Mouse (Mus musculus) forebrain, embryonic 15.5 days (tissue): ENCODE results near the gene Flt1. TPM values are rescaled to one million over a fixed set of nuclear protein-coding genes. Genes with fewer than 3 reads are reported as not detected.

Source experiments
- ATAC-seq: fragments of 200-750 bp; cut with Nextera tagmentation; replicated peaks from 2 replicates; pipeline ENCODE4 v1.8.0; 2017; ENCODE audit warnings: mild to moderate bottlenecking, moderate TSS enrichment, moderate library complexity
- H3K27ac ChIP-seq: fragments of 300-500 bp; sonication (generic); replicated peaks from 2 replicates; pipeline ENCODE4 v1.5.1; 2015; ENCODE audit warnings: mild to moderate bottlenecking, inconsistent platforms
- H3K27me3 ChIP-seq: fragments of 300-500 bp; sonication (generic); 2 replicates; pipeline ENCODE4 v1.6.1; 2015; ENCODE audit warnings: inconsistent platforms
- H3K36me3 ChIP-seq: fragments of 300-500 bp; sonication (generic); 2 replicates; pipeline ENCODE4 v1.6.1; 2015; ENCODE audit warnings: mild to moderate bottlenecking, inconsistent platforms
- H3K4me1 ChIP-seq: fragments of 300-500 bp; sonication (generic); 2 replicates; pipeline ENCODE4 v1.6.1; 2015; ENCODE audit warnings: inconsistent platforms
- H3K4me2 ChIP-seq: fragments of 300-500 bp; sonication (generic); replicated peaks from 2 replicates; pipeline ENCODE4 v1.6.1; 2015; ENCODE audit warnings: mild to moderate bottlenecking, inconsistent platforms
- H3K4me3 ChIP-seq: fragments of 300-500 bp; sonication (generic); 2 replicates; pipeline ENCODE4 v1.5.1; 2015; ENCODE audit warnings: mild to moderate bottlenecking, inconsistent platforms
- H3K9ac ChIP-seq: fragments of 300-500 bp; sonication (generic); replicated peaks from 2 replicates; pipeline ENCODE4 v1.6.1; 2015; ENCODE audit warnings: mild to moderate bottlenecking, inconsistent platforms
- H3K9me3 ChIP-seq: fragments of 300-500 bp; sonication (generic); 2 replicates; pipeline ENCODE4 v1.6.1; 2016; ENCODE audit warnings: inconsistent platforms
- WGBS: fragments of 180-500 bp; shearing (Covaris S2); methylation state at CpG from one replicate; pipeline ENCODE4 v1.1.7; 2015; ENCODE audit warnings: mixed read lengths; 5-methylcytosine and 5-hydroxymethylcytosine counted together
- polyA plus RNA-seq: library from polyadenylated mRNA; unstranded; fragments of >200 nt; fragmentation: Nextera tagmentation; extraction: Ambion mirVana; gene quantifications from 2 replicates; pipeline ENCODE4 v1.2.1, GENCODE M21; 2015

Flt1 gene
- polyA plus RNA-seq, result 10.7 and 11.5 TPM in 2 replicates

- H3K27ac ChIP-seq, result no peak within 1 kb of the TSS
- peaks cover 18% of the 10 kb centered on the region for H3K4me1 ChIP-seq
- no peaks in the 10 kb centered on the region for H3K36me3 ChIP-seq
- peak within 1 kb of the TSS; percentile 82 for H3K4me2 ChIP-seq
- peaks cover 80% of the 10 kb centered on the region for H3K27me3 ChIP-seq
- no peaks in the 10 kb centered on the region for H3K9me3 ChIP-seq
- ATAC-seq, result peak; percentile 60
- under 1% methylated on average over 62 of the region's 82 CpGs for WGBS
- H3K9ac ChIP-seq, result peak within 1 kb of the TSS; percentile 38
- H3K4me3 ChIP-seq, result peak within 1 kb of the TSS; percentile 43
Measured at GRCm38 (mm10) chr5:147725831-147726700, at the start of gene Flt1. Gene Flt1 (minus strand): TSS chr5:147726011.

GRCm38 (mm10) chr5:147775222-147775621, 49.4 kb upstream of the Flt1 start:
- H3K9me3 ChIP-seq, result no peaks in the 10 kb centered on the region
- 88% methylated on average over 7 of the region's 7 CpGs for WGBS
- no peaks in the 10 kb centered on the region for H3K27me3 ChIP-seq
- H3K36me3 ChIP-seq, result no peaks in the 10 kb centered on the region
- no peak overlapping the region for H3K27ac ChIP-seq
- H3K9ac ChIP-seq, result no peak overlapping the region
- H3K4me3 ChIP-seq, result no peak overlapping the region
- no peak for ATAC-seq
- no peaks in the 10 kb centered on the region for H3K4me1 ChIP-seq
- H3K4me2 ChIP-seq, result no peak overlapping the region

GRCm38 (mm10) chr5:147769918-147770317, 44.1 kb upstream of the Flt1 start:
- H3K9me3 ChIP-seq, result no peaks in the 10 kb centered on the region
- no peaks in the 10 kb centered on the region for H3K36me3 ChIP-seq
- H3K9ac ChIP-seq, result no peak overlapping the region
- H3K4me2 ChIP-seq, result no peak overlapping the region
- 76% methylated on average over 6 of the region's 6 CpGs for WGBS
- ATAC-seq, result no peak
- no peak overlapping the region for H3K27ac ChIP-seq
- no peaks in the 10 kb centered on the region for H3K27me3 ChIP-seq
- no peak overlapping the region for H3K4me3 ChIP-seq
- H3K4me1 ChIP-seq, result no peaks in the 10 kb centered on the region

- WGBS, result 66% methylated on average over 4 of the region's 4 CpGs
- Histone ChIP-seq H3K9ac (no peak overlapping the region), H3K27me3 (no peaks in the 10 kb centered on the region), H3K9me3 (no peaks in the 10 kb centered on the region), H3K4me3 (no peak overlapping the region), H3K27ac (no peak overlapping the region), H3K4me1 (no peaks in the 10 kb centered on the region), H3K36me3 (no peaks in the 10 kb centered on the region), H3K4me2 (no peak overlapping the region)
- ATAC-seq, result no peak
Measured at GRCm38 (mm10) chr5:147764061-147764460, 38.2 kb upstream of the Flt1 start.

- H3K27me3 ChIP-seq, result no peaks in the 10 kb centered on the region
- 40% methylated on average over 8 of the region's 8 CpGs for WGBS
- no peaks in the 10 kb centered on the region for H3K4me1 ChIP-seq
- H3K4me3 ChIP-seq, result no peak overlapping the region
- no peak overlapping the region for H3K27ac ChIP-seq
- ATAC-seq, result no peak
- H3K36me3 ChIP-seq, result no peaks in the 10 kb centered on the region
- no peak overlapping the region for H3K9ac ChIP-seq
- no peaks in the 10 kb centered on the region for H3K9me3 ChIP-seq
- H3K4me2 ChIP-seq, result no peak overlapping the region
Measured at GRCm38 (mm10) chr5:147761984-147762383, 36.2 kb upstream of the Flt1 start.

GRCm38 (mm10) chr5:147761275-147761674, 35.5 kb upstream of the Flt1 start:
- H3K9ac ChIP-seq, result no peak overlapping the region
- no peak overlapping the region for H3K4me3 ChIP-seq
- no peaks in the 10 kb centered on the region for H3K36me3 ChIP-seq
- ATAC-seq, result no peak
- H3K4me2 ChIP-seq, result no peak overlapping the region
- WGBS, result 14% methylated on average over 9 of the region's 9 CpGs
- H3K4me1 ChIP-seq, result no peaks in the 10 kb centered on the region
- no peaks in the 10 kb centered on the region for H3K27me3 ChIP-seq
- H3K27ac ChIP-seq, result no peak overlapping the region
- no peaks in the 10 kb centered on the region for H3K9me3 ChIP-seq

GRCm38 (mm10) chr5:147758640-147759319, 33.0 kb upstream of the Flt1 start:
- H3K36me3 ChIP-seq, result no peaks in the 10 kb centered on the region
- H3K9ac ChIP-seq, result no peak overlapping the region
- H3K4me3 ChIP-seq, result no peak overlapping the region
- ATAC-seq, result no peak
- H3K27ac ChIP-seq, result no peak overlapping the region
- no peaks in the 10 kb centered on the region for H3K9me3 ChIP-seq
- H3K27me3 ChIP-seq, result peaks cover 4% of the 10 kb centered on the region; the same call in 1 of the 2 replicates
- WGBS, result 81% methylated on average over 9 of the region's 9 CpGs
- H3K4me1 ChIP-seq, result no peaks in the 10 kb centered on the region
- H3K4me2 ChIP-seq, result no peak overlapping the region

- WGBS, result 63% methylated on average over 12 of the region's 12 CpGs
- no peaks in the 10 kb centered on the region for H3K4me1 ChIP-seq
- no peak overlapping the region for H3K4me2 ChIP-seq
- no peak overlapping the region for H3K9ac ChIP-seq
- no peak overlapping the region for H3K4me3 ChIP-seq
- H3K27me3 ChIP-seq, result peaks cover 8% of the 10 kb centered on the region
- H3K27ac ChIP-seq, result no peak overlapping the region
- no peaks in the 10 kb centered on the region for H3K9me3 ChIP-seq
- no peak for ATAC-seq
- H3K36me3 ChIP-seq, result no peaks in the 10 kb centered on the region
Measured at GRCm38 (mm10) chr5:147757832-147758587, 32.2 kb upstream of the Flt1 start.

- no peak overlapping the region for H3K4me3 ChIP-seq
- ATAC-seq, result no peak
- WGBS, result 3% methylated on average over 25 of the region's 25 CpGs
Measured at GRCm38 (mm10) chr5:147752914-147753341, 27.1 kb upstream of the Flt1 start.

GRCm38 (mm10) chr5:147751673-147752130, 25.9 kb upstream of the Flt1 start:
- Histone ChIP-seq H3K27ac (no peak overlapping the region), H3K4me3 (peak overlapping the region; percentile 36), H3K4me2 (peak overlapping the region; percentile 63), H3K36me3 (no peaks in the 10 kb centered on the region), H3K4me1 (peaks cover 17% of the 10 kb centered on the region), H3K9me3 (no peaks in the 10 kb centered on the region), H3K27me3 (peaks cover 38% of the 10 kb centered on the region), H3K9ac (peak overlapping the region; percentile 21)
- no peak for ATAC-seq
- WGBS, result under 1% methylated on average over 28 of the region's 28 CpGs

More at GRCm38 (mm10) chr5:147752914-147753341, 27.1 kb upstream of the Flt1 start:
- Histone ChIP-seq H3K27ac (no peak overlapping the region), H3K4me1 (peaks cover 13% of the 10 kb centered on the region), H3K9me3 (no peaks in the 10 kb centered on the region), H3K4me2 (0 out of 2 replicates have a peak overlapping the region, but pooled peaks have one; percentile 5), H3K36me3 (no peaks in the 10 kb centered on the region), H3K9ac (no peak overlapping the region), H3K27me3 (peaks cover 38% of the 10 kb centered on the region)

- no peak overlapping the region for H3K27ac ChIP-seq
- no peaks in the 10 kb centered on the region for H3K9me3 ChIP-seq
- no peak overlapping the region for H3K4me3 ChIP-seq
- 5% methylated on average over 5 of the region's 5 CpGs for WGBS
- peaks cover 17% of the 10 kb centered on the region for H3K4me1 ChIP-seq
- H3K4me2 ChIP-seq, result no peak overlapping the region
- H3K9ac ChIP-seq, result no peak overlapping the region
- no peak for ATAC-seq
- H3K27me3 ChIP-seq, result peaks cover 38% of the 10 kb centered on the region
- H3K36me3 ChIP-seq, result no peaks in the 10 kb centered on the region
Measured at GRCm38 (mm10) chr5:147749972-147750371, 24.2 kb upstream of the Flt1 start.
